Mouse (Mus musculus) ES-Bruce4 (cell line): ENCODE measurements around the gene Myof. TPM values are rescaled to one million over a fixed set of nuclear protein-coding genes. Genes with fewer than 3 reads are reported as not detected.
A peak's percentile ranks its signal among the peaks of the same experiment; 100 is the strongest.

Source experiments
- H3K27ac ChIP-seq: 2 replicates; pipeline ENCODE4 v1.5.1; 2012; ENCODE audit warnings: low read length, inconsistent platforms; ENCODE audit not compliant: insufficient read depth
- H3K27me3 ChIP-seq: 2 replicates; pipeline ENCODE4 v1.6.1; 2012; ENCODE audit warnings: mild to moderate bottlenecking, low read length, inconsistent platforms; ENCODE audit not compliant: control insufficient read depth, poor library complexity, insufficient read depth, severe bottlenecking
- H3K36me3 ChIP-seq: 2 replicates; pipeline ENCODE4 v1.6.1; 2012; ENCODE audit warnings: inconsistent platforms, mild to moderate bottlenecking, low read length, moderate library complexity; ENCODE audit not compliant: control insufficient read depth, poor library complexity, insufficient read depth, severe bottlenecking
- H3K4me1 ChIP-seq: one replicate; pipeline ENCODE4 v1.8.1; 2011; ENCODE audit warnings: low read length; ENCODE audit not compliant: control insufficient read depth, insufficient read depth
- H3K4me3 ChIP-seq: 2 replicates; pipeline ENCODE4 v1.5.1; 2011; ENCODE audit warnings: low read depth, mild to moderate bottlenecking, low read length
- H3K9ac ChIP-seq: 2 replicates; pipeline ENCODE4 v1.6.1; 2012; ENCODE audit warnings: low read depth, mild to moderate bottlenecking, inconsistent platforms; ENCODE audit not compliant: poor library complexity, severe bottlenecking
- H3K9me3 ChIP-seq: replicated peaks from 2 replicates; pipeline ENCODE4 v1.6.1; 2012; ENCODE audit warnings: mild to moderate bottlenecking, low read length, inconsistent platforms; ENCODE audit not compliant: control insufficient read depth, poor library complexity, insufficient read depth, severe bottlenecking
- CTCF ChIP-seq: IDR thresholded peaks from one replicate; pipeline ENCODE4 v1.8.1; 2011; ENCODE audit warnings: low read depth, low read length
- EP300 ChIP-seq: IDR thresholded peaks from 2 replicates; pipeline ENCODE4 v1.6.1; 2011; ENCODE audit warnings: low read depth, low read length; ENCODE audit not compliant: insufficient read depth
- POLR2A ChIP-seq: IDR thresholded peaks from one replicate; pipeline ENCODE4 v1.8.1; 2011; ENCODE audit warnings: low read length; ENCODE audit not compliant: insufficient read depth
- polyA plus RNA-seq: library from polyadenylated mRNA; stranded (reverse); fragments of >200 nt; gene quantifications from 2 replicates; pipeline ENCODE4 v1.2.4, GENCODE M21; 2011; ENCODE audit warnings: low read depth; ENCODE audit not compliant: missing spikeins, insufficient read depth, insufficient read length

Myof gene
- polyA plus RNA-seq, 1 experiment: 23.1 TPM

DNA sequence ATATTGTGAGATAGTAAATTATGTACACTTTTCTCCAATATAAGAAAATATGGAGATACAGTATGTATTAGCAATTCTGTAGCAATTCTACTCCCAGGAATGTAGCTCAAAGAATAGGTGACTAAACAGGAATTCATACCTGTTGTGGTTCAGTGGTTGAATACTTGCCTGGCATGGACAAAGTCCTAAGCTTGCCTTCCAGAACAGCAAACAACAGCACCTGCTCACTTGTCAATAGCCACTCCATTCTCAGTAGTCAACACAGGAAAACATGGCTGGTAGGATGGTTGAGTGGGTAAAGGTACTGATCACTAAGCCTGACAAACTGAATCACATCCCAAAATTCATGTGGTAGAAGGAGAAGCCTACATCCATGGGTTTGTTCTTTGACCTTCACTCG lies 182.2 kb downstream of the Myof start:
- Histone ChIP-seq H3K27me3 (no peaks in the 10 kb centered on the region), H3K4me3 (no peak overlapping the region), H3K27ac (no peak overlapping the region), H3K4me1 (peaks cover 4% of the 10 kb centered on the region), H3K9me3 (no peaks in the 10 kb centered on the region), H3K36me3 (no peaks in the 10 kb centered on the region), H3K9ac (no peak overlapping the region)
- TF ChIP-seq EP300: no peak

DNA sequence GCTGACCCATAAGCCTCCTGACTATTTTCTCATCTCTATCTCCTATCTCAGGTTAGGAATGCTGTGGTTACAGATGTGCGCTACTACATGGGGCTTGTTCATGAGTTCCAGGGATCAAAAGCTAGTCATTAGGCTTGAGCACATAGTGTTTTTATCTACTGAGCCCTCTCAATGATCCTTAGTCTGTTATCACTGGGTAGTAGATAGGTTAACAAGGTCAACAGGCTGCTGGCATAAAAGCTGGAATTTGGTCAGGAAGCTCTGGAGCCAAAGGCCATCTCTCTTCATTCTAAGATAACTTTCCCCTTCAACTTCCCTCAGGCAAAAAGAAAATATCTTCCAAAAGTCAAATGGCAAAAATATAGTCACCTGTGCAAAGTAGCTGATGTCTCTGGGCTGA lies 183.1 kb downstream of the Myof start:
- Histone ChIP-seq H3K27ac (no peak overlapping the region), H3K27me3 (no peaks in the 10 kb centered on the region), H3K9ac (no peak overlapping the region), H3K36me3 (no peaks in the 10 kb centered on the region), H3K4me3 (no peak overlapping the region), H3K9me3 (no peaks in the 10 kb centered on the region), H3K4me1 (peaks cover 7% of the 10 kb centered on the region)
- TF ChIP-seq CTCF (no peak), EP300 (no peak), POLR2A (no peak)

DNA sequence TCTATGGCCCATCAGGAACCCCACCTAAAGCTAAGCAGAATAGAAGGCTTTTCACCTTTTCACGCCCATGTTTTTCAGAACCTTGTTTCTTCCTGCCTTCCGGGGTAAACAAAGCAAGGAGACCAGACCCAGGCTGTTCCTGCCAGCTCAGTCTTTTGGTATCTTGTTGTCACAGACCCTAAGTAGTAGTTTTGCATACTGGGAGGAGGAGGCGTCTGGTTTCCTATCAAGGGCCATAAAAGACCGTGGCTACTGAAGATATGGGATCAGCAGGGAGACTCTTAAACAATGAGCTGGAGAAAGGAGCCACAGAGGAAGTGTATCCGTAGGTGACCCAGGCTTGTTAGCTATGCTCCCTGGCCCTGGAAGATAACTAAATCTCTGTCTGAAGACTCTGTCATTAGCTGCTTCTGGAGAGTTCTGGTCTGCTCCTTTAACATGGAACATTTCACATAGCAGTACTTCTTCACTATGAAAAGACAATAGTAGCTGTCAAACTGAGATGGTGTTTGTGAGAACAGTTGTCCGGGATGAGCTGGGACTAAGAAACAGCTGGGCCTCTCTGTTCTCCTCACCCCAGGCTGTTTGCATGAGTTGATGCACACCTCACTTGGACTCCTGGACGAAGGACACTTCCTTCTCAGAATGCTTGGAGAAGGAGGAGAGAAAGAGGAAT lies 184.8 kb downstream of the Myof start:
- H3K27ac ChIP-seq: no peak overlapping the region
- TF ChIP-seq POLR2A (no peak), EP300 (0 out of 2 replicates have a peak, but pooled peaks have one; percentile 41)
- H3K9ac ChIP-seq: no peak overlapping the region
- H3K4me3 ChIP-seq: no peak overlapping the region
- no peaks in the 10 kb centered on the region for H3K27me3 ChIP-seq
- no peaks in the 10 kb centered on the region for H3K9me3 ChIP-seq
- H3K4me1 ChIP-seq: peaks cover 7% of the 10 kb centered on the region
- no peaks in the 10 kb centered on the region for H3K36me3 ChIP-seq

- TF ChIP-seq CTCF (no peak), EP300 (no peak), POLR2A (no peak)
- Histone ChIP-seq H3K4me3 (no peak overlapping the region), H3K27me3 (no peaks in the 10 kb centered on the region), H3K9ac (no peak overlapping the region), H3K36me3 (no peaks in the 10 kb centered on the region), H3K9me3 (no peaks in the 10 kb centered on the region; the same call in 1 of the 2 replicates), H3K4me1 (peaks cover 2% of the 10 kb centered on the region), H3K27ac (no peak overlapping the region)
Measured at GRCm38 (mm10) chr19:37852056-37852455, 191.3 kb downstream of the Myof start.

- TF ChIP-seq POLR2A (no peak), CTCF (no peak), EP300 (no peak)
- H3K9me3 ChIP-seq: no peaks in the 10 kb centered on the region; the same call in 1 of the 2 replicates
- H3K36me3 ChIP-seq: no peaks in the 10 kb centered on the region
- H3K4me1 ChIP-seq: peaks cover 2% of the 10 kb centered on the region
- no peak overlapping the region for H3K4me3 ChIP-seq
- no peak overlapping the region for H3K9ac ChIP-seq
- no peaks in the 10 kb centered on the region for H3K27me3 ChIP-seq
- H3K27ac ChIP-seq: no peak overlapping the region
Measured at GRCm38 (mm10) chr19:37851590-37852038, 191.8 kb downstream of the Myof start.

Other genes starting within 250 kb of the Myof start
- 70.4 and 75.1 TPM in 2 replicates for gene Cep55, start 11.4 kb upstream of the Myof start, polyA plus RNA-seq
- gene Ffar4, start 53.5 kb upstream of the Myof start, polyA plus RNA-seq: not detected in 2 replicates
- gene Rbp4, start 81.7 kb upstream of the Myof start, polyA plus RNA-seq: 1.2 and 2.0 TPM in 2 replicates
- not detected in 2 replicates for gene Pde6c, start 89.2 kb upstream of the Myof start, polyA plus RNA-seq
- gene Fra10ac1, start 180.6 kb upstream of the Myof start, polyA plus RNA-seq: 46.0 and 48.1 TPM in 2 replicates
- gene Lgi1, start 221.0 kb upstream of the Myof start, polyA plus RNA-seq: 28.1 and 32.6 TPM in 2 replicates